Mouse (Mus musculus) olfactory bulb, adult 2 months (tissue): ENCODE data around the gene Slc24a4.

Experiments used
- CTCF ChIP-seq: fragments of 200-500 bp; IDR thresholded peaks from 2 replicates; pipeline ENCODE4 v1.5.1; 2012; ENCODE audit warnings: low read depth, mild to moderate bottlenecking, low read length, moderate library complexity; ENCODE audit not compliant: insufficient read depth
- POLR2A ChIP-seq: fragments of 200-500 bp; IDR thresholded peaks from 2 replicates; pipeline ENCODE4 v1.6.1; 2012; ENCODE audit warnings: mild to moderate bottlenecking, low read depth, low read length, moderate library complexity; ENCODE audit not compliant: insufficient read depth

GRCm38 (mm10) chr12:102302831-102303351, 174.4 kb downstream of the Slc24a4 start:
- TF ChIP-seq CTCF (no peak), POLR2A (no peak)
